Mouse (Mus musculus) heart, adult 11 months (tissue): ENCODE results near the gene Bahcc1.
A peak's percentile ranks its signal among the peaks of the same experiment; 100 is the strongest.

Experiments
- DNase-seq: peaks from one replicate; pipeline ENCODE4 v3.0.0; 2022

Bahcc1 gene

DNA sequence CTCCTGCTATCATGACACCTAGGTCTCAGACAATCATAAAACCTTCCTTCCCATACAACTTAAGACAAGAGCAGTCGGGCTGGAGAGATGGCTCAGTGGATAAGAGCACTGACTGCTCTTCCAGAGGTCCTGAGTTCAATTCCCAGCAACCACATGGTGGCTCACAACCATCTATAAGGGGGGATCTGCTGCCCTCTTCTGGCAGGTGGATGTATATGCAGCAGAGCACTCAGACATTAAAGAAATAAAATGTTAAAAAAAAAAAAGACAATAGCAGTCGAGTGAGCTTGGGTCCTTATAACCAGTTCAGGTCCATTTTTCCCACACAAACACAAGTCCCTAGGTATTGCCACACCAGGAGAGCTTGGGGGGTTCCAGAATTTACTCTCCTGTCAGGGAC is 23.9 kb upstream of the Bahcc1 start:
- DNase-seq: no peak

DNA sequence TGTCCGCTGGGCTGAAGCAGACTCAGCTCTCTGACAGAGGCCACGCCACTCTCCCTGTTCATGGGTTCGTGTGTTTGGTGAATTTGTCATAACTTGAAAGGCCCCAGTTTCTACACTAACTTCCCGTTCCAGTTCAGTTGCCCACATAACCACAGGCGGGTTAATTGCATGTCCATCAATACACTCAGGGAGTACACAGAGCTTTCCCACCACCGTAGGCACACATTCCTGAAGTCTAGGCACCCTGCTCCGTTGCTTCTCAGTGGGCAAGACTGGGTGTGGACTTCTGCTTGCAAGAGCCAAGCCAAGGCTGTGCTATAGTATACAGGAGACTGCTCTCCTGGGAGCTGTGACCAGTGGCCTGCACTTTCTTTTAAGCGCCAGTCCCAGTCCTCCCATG is 23.3 kb upstream of the Bahcc1 start:
- DNase-seq: no peak

DNA sequence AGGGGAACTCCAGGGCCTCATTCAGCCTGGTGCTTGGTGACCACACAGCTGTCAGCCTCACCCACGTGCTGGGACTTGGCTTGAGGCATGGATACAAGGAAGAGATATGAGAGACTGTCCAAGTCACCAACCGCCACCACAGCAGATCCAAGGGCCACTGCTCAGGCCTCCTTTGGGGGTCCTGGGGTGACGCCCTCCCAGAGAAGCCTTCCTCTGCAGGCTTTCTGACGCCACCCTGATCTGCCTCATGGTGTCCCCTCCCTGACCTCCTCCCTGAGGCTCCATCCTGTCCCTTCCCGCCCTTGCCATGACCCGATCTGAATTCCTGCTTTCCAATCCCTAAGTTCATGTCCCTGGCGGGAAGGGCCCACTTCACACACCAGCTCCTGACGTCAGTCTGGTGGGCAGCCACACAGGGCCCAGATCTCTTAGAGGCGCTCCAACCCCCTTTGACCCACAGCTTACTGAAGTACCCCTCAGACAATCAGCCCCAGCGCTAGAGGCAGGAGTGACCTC is 17.0 kb upstream of the Bahcc1 start:
- DNase-seq: peak; percentile 92

DNA sequence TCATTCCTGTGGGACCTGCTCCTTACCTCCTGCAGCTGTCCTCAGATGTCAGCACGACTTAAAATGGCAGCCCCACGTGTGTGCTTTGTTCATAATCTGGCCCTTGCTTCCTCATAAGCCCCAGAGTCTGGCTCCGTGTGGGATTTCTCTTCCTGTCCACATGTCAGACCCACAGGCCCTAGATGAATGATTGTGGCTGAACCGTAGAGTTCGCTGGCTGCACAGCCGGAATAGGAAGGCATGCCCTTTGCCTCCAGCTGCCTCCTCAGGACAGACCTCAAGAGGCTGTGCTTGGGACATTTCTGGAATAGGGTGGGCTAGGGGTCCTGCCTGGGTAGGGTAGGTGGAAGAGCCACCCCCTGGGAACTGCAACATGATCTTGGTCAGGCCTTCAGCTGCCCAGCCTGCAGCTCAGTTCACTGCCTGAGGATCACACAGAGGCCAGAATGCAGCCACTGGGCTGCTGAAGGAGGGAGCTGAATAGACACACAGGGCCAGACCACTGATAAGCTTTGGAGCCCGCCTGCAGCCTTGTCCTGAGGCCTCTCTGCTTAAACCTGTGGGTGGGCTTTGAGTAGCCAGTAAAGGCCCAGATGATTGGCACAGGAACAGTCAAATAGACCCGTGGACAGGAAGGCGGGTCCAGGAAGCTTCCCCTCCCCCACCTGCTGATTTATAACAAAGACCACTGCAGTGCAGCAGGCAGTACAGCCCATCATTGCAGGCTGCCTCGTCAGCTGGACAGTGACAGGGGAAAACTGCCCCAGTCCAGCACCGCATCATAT is 16.0 kb upstream of the Bahcc1 start:
- peak; percentile 94 for DNase-seq

DNA sequence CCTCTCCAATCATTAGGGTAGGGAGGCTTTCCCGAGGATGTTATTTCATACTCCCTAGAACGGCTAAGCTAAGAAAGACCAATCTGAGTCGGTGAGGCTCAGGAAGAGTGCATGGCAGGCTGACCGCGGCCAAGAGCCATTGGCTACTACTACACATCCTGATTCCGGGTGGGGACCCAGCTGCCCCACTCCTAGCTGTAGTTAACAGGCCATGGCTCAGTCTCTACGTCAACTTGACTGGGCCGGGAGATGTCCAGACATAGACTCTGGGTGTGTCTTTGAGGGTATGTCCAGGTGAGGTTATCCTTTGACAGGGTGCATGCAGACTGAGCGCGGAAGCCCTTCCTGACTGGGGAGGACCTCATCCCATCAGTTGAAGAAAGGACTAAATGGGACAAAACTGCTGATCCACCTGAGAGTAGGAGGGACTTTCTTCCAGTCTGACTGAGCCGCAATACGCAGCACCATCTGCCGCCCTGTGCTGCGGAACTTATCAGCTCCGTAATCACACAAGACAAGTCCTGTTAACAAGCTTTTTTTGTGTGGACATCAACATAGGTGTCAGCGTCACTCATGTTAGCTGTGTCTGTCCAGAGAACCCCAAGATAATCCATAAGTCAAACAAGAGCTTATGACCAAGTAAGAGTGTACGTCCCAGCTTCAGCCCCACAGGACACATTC is 14.4 kb upstream of the Bahcc1 start:
- peak; percentile 91 for DNase-seq

DNA sequence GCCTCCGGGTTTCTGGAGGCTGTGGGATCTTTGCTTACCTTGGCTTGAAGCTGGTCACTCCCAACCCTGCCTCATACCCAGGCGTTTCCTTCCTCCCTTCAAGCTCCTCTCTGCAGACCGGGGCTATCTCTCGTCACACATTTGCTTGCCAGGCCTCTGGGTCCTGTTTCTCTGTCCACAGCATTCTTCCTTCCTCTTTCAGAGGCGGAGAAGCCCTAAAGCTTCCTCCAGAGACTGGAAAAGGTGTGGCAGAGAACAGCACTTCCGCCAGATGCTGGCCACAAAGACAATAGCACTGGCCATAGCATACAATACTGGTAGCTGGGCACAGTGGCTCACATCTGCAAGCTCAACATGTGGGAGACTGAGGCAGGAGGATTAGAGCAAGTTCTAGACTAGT is 13.8 kb upstream of the Bahcc1 start:
- peak; percentile 99 for DNase-seq

DNA sequence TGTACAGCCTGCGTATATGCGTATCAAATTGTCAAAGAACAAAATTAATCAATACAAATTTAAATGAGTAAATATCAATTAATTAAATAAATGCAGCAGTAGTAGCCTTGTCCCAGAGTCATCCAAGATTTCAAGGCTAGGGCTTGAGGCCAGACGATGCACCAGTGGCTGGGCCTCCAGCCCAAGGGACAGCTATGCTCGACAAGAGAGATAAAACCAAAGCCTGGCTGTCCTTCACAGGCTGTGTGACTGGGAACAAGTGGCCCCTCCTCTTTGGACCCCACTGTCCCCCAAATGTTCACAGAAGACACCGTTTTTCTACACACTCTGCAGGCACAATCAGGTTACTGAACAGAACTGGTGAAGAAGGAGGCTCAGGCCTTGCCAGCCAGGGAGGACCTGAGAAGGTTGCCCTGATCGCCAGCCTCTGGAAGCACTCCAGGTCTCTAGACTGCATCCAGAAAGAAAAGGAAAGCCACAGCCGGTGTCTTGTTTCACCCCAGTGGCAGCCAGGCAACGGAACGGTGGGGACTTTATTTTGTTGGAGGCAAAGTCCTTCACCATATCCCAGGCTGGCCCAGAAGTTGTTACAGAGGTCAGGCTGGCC is 12.7 kb upstream of the Bahcc1 start:
- DNase-seq: peak; percentile 95

DNA sequence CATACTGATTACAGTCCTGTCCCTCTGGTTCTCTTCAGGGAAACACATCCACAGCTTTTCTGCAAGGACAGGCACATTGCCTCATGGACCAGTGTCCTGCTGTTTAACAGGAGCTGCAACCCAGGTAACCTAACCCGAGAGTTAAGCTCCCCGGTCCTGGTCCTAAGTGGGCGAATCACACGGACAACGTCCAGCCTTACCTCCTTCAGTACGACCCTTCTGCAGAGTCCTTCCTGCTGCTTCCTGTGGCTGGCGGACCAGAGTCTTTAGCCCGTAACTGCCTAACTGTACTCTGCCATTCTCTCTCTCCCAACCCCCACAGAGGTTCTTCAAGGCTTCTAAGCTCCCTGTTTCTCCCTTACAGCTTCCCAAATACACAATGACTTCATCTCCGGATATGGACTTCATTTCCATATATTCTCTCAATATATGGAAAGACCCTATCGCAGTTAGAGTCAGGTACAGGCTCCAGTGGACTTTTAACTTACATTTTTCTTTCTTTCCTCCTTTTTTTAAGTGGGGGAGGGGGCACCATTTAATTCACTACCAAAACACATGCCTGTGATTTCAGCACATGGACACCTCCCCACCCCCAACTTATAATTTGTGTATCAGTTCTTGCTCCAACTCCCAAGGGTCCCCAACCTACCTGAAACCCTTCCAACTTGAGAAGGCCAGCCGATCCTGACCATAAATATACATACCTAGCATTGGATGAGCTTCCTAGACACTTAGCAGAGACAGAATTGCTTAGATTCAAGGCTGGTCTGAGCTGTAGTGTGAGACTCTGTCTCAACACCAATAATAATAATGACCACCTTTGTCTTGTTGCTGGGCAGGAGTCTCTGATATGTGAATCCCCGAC is 11.6 kb upstream of the Bahcc1 start:
- peak; percentile 88 for DNase-seq

DNA sequence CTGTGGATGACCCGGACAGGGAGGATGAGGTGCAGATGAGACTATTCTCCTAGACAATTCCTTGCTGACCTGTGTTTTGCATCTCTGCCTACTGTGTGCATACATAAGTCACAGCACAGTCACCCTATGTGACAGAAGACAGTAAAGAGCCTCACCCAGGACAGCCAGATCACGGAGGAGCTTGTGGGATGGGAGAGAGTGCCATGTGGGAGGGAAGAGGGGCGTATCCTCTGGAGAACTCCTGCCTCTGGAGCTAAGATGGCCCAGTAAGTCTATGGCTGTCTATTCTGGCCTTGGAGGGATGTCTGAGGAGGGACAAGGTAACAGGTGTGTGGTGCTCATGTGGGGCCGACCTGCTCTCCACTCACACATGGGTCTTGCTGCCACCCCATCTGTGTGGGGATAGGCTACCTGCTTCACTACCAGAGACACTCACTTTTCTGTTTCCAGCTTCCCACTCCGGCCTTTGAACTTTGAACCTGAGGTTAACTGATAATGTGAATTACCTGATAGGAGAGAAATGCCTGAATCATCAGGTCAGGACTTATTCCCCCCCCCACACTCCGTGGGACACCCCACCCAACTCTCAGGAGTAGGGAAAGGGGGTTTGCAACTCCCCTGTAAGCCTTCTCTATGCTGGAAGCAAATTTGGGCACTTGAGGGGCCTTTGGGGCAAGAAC is 10.2 kb upstream of the Bahcc1 start:
- peak; percentile 88 for DNase-seq

DNA sequence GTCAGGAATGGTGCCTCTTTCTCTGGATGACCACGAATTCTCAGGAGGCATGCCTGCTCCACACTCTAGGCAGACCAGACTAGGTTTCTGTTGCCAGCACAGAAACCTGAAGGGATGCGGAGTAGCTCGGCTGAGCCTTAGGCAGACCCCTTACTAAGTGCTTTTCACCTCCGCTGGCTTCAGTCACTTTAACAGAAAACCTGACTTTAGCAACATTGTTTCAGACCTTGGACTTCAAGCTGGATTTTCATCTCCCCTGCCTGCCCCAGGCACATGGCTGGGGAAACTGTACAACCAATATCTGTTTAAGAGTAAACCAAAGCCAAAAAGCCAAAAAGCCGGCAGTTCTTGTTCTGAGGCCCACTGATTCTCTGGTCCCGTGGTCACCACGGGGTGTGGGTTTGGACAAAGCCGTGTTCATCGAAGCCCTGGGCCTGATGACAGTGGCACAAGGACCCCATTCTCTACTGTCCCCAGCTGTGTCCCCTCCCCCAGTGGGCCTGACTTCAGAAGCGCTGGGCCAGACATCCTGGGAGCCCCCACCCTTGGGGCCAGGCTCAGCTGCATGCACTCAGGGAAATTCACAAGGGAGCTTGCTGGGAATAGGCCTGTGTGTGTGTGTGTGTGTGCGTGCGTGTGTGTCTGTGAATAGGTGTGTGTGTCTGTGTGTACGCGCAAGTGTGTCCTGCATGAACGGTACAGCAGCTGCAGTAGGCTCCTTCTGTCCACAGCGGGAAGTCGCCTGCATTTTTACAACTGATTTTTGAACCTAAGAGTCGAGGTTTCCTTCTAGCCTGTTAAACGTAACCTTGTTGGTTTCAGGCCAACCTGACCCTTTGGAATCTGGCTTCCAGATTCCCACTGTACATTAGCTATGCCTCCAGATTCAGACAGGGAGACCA is 8.9 kb upstream of the Bahcc1 start:
- peak; percentile 94 for DNase-seq

DNA sequence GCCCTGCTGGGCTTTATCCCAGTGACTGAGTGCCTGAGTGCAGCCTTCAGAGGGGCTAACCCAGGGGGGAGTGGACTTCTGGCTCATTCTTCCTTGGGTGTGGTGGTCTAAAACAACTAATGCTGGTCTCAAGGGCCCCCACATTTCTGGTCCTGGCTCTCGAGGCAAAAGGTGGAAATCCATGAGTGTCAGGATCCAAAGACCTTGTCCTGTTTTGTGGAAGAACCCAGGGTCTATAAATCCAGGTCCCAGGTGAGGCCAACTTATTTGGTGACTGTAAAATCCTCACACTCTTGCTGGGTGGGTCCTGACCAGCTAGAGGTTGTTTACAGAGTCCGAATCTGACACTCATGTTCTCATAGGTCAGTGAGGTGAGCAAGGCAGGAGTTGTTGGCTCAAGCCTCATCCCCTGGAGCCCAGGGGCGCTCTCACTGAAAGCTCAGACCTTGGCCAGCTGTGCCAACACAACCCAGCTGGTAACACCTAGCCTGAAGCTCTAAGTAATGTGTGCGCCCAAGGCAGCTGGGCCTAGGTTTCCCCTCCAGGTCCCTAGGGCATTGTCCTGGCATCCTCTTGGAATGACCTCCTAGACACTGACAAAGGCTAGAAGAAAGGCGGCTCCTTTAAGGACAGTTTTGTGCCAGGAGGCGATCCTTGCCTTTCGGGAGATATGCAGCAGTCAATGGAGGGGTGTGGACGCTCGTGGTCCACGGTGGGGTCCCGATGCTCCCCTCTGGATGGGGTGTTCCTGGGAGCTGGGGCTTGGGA is 8.1 kb upstream of the Bahcc1 start:
- peak; percentile 96 for DNase-seq

DNA sequence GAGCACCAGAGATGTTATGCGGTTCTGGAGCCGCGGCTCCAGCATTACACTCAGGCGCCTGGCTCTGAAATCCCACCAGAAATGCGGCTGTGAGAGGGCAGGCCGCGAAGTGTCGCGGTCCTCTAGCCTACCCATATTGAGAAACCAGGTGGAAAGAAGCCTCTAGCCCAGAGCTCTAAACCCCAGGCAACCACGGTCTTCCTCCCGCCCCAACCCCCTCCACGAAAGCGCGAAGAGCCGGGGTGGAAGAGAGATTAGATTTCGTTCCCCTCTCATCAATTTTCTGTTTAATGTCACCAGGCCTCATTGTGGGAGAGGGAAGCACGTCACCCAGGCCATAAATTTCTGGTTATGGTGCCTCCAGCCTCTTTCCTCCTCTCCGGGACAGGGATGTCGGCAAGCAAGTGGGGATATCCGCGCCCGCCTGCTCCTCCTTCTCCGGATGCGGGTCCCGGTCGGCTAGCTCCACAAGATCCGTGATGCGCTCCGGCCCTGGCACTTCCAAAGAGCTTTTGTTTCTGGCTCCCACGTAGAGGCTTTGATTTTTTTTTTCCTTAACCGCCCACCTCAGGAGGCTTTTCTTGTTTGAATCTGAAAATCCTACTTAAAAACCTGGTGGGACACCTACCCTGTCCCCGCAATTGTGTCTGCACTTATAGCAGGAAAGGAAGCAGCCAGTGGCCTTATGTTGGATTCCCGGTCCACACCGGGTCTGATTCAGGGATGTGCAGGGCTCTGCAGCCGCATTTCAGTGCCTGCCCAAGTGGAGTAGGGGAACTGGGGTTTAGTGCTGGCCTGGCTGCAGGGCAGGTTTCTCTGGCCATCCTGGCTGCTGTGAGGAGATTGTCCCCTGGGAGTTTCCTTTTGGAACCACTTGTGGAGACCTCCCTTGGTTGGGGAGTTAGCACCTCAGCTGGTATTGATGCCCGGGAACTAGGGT is 7.2 kb upstream of the Bahcc1 start:
- peak; percentile 95 for DNase-seq

DNA sequence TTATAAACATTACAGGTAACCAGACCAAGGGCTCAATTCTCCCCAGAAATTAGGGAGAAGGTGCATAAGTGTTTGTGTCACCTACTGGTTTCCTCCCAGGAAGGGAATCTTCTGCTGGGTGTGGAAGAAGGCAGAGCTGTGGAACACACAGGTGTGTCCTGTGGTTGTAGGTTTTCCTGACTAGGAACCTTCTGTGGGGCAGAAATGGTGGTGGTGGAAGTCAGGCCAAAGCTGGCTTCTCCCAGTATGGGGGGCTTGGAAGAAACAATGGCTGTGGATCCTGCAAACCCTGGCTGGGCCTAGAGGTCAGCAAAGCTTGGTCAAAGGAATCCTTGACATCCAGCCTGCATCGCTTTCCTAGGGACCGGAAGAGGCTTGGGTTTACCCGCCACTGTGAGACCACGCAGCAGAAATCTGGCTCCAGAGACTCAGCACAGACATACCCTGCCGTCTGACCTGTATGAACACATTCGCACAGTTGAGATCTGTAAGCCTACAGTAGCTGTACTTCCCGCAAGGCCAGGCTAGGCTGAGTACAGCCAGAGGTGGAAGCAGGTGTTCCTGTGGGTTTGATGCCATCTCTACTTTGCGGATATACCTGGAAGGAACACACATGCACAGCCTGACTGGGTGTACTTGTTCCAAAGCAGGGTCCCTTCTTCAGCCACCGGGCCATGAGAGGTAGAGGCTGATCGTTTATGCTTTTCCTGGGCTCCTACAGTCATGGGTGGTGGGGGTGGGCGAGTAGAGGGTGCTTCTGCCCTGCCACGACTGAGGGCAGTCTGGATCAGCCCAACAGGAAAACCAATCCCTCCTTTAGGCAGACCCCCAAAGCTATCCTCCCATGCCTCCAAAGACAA is 6.1 kb upstream of the Bahcc1 start:
- peak; percentile 88 for DNase-seq

DNA sequence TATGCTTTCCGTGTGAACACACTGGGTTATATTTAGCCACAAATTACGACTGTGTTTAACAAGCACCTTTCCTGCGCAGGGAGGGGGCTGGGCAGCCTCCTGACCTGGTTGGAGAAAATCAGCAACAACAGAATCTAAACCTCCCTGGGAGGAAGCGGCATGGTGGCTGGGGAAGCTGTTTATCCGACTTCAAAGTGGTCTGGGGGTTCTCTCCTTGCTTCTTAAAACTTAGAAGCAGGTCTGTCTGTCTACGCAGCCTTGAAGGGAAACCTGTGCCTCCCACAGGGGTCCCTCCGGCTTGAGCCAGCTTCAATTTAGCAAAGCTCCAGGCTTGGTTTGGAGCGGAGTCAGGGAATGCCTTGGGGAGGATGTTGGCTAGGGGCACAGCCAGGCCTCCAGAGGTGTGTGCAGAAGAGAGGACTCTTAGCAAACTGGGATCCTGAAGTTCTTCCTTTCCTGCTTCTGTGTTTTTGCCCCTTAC is 5.1 kb upstream of the Bahcc1 start:
- DNase-seq: peak; percentile 92

DNA sequence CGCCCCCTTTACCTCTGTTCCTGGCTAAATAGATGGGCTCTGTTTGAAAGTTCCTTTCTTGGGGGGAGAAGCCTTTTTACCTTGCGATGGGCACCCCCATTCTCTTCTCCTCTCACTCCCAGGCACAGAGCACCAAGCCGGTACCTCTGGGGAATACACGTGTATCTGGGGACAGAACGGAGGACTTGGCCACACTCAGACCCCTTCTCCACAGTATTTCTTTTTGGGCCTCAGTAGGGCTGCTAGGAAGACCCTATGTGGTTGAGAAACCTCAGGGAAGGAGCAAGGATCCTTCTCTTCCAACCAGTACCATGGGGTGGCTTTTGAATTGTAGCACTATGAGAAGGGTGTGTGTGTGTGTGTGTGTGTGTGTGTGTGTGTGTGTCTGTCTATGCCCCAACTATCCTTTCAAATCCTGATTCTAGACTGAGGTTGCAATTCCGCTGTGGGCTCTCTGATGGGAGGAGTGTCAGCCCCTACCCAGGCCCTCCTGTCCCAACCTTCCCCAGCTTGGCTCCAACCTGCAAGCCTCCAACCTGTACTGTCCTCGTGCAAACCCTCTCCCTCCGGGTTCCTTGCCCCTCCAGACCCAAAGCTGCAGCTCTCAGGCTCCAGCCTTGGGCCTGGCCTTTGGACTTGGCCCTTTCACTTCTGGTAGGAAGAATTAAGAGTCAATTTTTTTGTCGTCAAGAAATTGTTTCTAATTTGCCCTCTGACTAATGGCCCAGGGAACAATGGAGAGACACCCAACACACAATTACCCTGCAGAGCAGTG is 4.4 kb upstream of the Bahcc1 start:
- peak; percentile 87 for DNase-seq

DNA sequence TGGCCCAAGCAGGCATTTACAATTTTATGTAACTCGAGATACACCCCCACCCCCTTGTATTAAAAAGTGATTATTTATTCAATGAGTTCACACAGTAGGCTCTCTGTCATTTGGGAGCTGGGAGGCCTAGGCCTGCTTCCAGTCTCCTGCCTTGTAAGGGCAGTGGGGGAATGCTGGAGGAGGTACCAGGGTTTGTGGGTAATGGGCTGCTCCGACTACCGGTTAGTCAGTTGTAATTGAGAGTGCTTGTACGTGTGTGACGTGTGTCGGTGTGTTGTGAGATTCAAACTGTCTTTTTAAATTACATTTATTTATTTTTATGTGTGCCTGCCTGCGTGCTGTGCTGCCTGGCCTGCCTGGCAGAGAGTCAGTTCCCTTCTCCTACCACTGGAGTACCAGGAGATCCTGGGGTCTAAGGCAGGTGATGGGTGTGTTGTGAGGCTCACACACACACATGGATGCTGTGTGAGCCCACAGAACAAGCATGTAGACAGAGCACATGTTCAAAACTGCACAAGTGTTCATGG is 3.8 kb upstream of the Bahcc1 start:
- peak; percentile 93 for DNase-seq
